Mouse (Mus musculus) intestine, postnatal 0 days (tissue): ENCODE results near the gene Ubtd2. TPM values are rescaled to one million over a fixed set of nuclear protein-coding genes. Genes with fewer than 3 reads are reported as not detected.
A peak's percentile ranks its signal among the peaks of the same experiment; 100 is the strongest.

Source experiments
- ATAC-seq: fragments of 200-750 bp; cut with Nextera tagmentation; 2 replicates; pipeline ENCODE4 v1.8.0; 2017; ENCODE audit warnings: mild to moderate bottlenecking, moderate TSS enrichment, moderate library complexity
- H3K27ac ChIP-seq: fragments of 300-500 bp; sonication (generic); 2 replicates; pipeline ENCODE4 v1.5.1; 2014; ENCODE audit warnings: mild to moderate bottlenecking, low read depth, low read length, moderate library complexity
- H3K27me3 ChIP-seq: fragments of 300-500 bp; sonication (generic); replicated peaks from 2 replicates; pipeline ENCODE4 v1.6.1; 2014; ENCODE audit warnings: low read length, mixed read lengths; ENCODE audit not compliant: control insufficient read depth, insufficient read depth
- H3K36me3 ChIP-seq: fragments of 300-500 bp; sonication (generic); 2 replicates; pipeline ENCODE4 v1.6.1; 2014; ENCODE audit warnings: mild to moderate bottlenecking, moderate library complexity; ENCODE audit not compliant: control insufficient read depth, insufficient read depth
- H3K4me1 ChIP-seq: fragments of 300-500 bp; sonication (generic); replicated peaks from 2 replicates; pipeline ENCODE4 v1.6.1; 2014; ENCODE audit warnings: antibody characterized with exemption, low read length, mixed read lengths; ENCODE audit not compliant: control insufficient read depth, insufficient read depth
- H3K4me2 ChIP-seq: fragments of 300-500 bp; sonication (generic); replicated peaks from 2 replicates; pipeline ENCODE4 v1.6.1; 2014; ENCODE audit warnings: low read depth, mild to moderate bottlenecking, moderate library complexity
- H3K4me3 ChIP-seq: fragments of 300-500 bp; sonication (generic); 2 replicates; pipeline ENCODE4 v1.5.1; 2014; ENCODE audit warnings: low read depth, low read length
- H3K9ac ChIP-seq: fragments of 300-500 bp; sonication (generic); 2 replicates; pipeline ENCODE4 v1.6.1; 2014; ENCODE audit warnings: mild to moderate bottlenecking, low read depth, low read length
- H3K9me3 ChIP-seq: fragments of 300-500 bp; sonication (generic); 2 replicates; pipeline ENCODE4 v1.6.1; 2016; ENCODE audit warnings: mixed run types; ENCODE audit not compliant: control insufficient read depth
- CTCF ChIP-seq: sonication (generic); IDR thresholded peaks from 2 replicates; pipeline ENCODE4 v1.5.1; 2016; ENCODE audit warnings: low read depth, mild to moderate bottlenecking, control low read depth, antibody characterized with exemption, moderate library complexity
- WGBS: fragments of 180-500 bp; shearing (Covaris S2); extraction: QIAGEN DNeasy Blood & Tissue Kit; methylation state at CpG from one replicate; pipeline ENCODE4 v1.1.7; 2014; 5-methylcytosine and 5-hydroxymethylcytosine counted together
- polyA plus RNA-seq: library from polyadenylated mRNA; unstranded; fragments of >200 nt; fragmentation: Nextera tagmentation; extraction: Ambion mirVana; gene quantifications from 2 replicates; pipeline ENCODE4 v1.2.1, GENCODE M21; 2015

The Ubtd2 gene
- polyA plus RNA-seq, 1 experiment from 2014 or later: 7.9 TPM

GRCm38 (mm10) chr11:32565088-32565487, 109.9 kb downstream of the Ubtd2 start:
- Histone ChIP-seq H3K9me3 (no peaks in the 10 kb centered on the region), H3K4me2 (no peak overlapping the region), H3K4me1 (peaks cover 13% of the 10 kb centered on the region; the same call in 1 of the 2 replicates), H3K36me3 (no peaks in the 10 kb centered on the region), H3K9ac (no peak overlapping the region), H3K4me3 (no peak overlapping the region), H3K27me3 (no peaks in the 10 kb centered on the region), H3K27ac (peak overlapping the region; percentile 30; the same call in 1 of the 2 replicates)
- 35% methylated on average over 8 of the region's 8 CpGs for WGBS
- TF ChIP-seq CTCF: no peak; the same call in 1 of the 2 replicates
- no peak for ATAC-seq

DNA sequence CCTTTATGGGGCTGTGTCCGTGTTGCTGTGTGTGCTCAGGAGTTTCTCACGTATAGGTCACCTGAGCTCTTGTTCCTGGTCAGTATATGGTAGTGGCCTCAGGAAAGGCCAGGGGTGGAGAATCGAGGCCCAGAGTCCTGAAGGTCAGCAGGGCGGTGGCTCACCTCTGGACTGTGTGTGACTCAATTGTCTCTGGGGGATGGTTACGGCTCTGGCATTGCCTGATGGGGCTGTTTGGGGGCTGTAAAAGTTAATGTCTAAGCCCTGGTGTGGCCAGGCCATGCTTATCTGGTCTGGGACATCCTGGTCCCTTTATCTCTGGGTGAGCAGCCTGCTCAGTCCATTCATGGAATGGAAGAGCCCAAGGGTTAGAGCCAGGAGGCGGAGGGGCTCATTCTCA, 111.0 kb downstream of the Ubtd2 start:
- Histone ChIP-seq H3K4me3 (no peak overlapping the region), H3K9me3 (no peaks in the 10 kb centered on the region), H3K36me3 (no peaks in the 10 kb centered on the region), H3K27ac (0 out of 2 replicates have a peak overlapping the region, but pooled peaks have one; percentile 7), H3K4me1 (peaks cover 13% of the 10 kb centered on the region; the same call in 1 of the 2 replicates), H3K27me3 (no peaks in the 10 kb centered on the region), H3K4me2 (no peak overlapping the region), H3K9ac (no peak overlapping the region)
- WGBS: 48% methylated on average over 6 of the region's 6 CpGs
- TF ChIP-seq CTCF: no peak
- peak; percentile 63 for ATAC-seq

Other genes with a start within 250 kb of the Ubtd2 start
- 27.0 and 28.0 TPM in 2 replicates for gene Snrnp25, start 250.0 kb upstream of the Ubtd2 start, polyA plus RNA-seq
- 20.7 and 26.1 TPM in 2 replicates for gene Rhbdf1, start 233.1 kb upstream of the Ubtd2 start, polyA plus RNA-seq
- 19.2 and 20.9 TPM in 2 replicates for gene Mpg, start 228.9 kb upstream of the Ubtd2 start, polyA plus RNA-seq
- gene Nprl3, start 187.7 kb upstream of the Ubtd2 start, polyA plus RNA-seq: 19.8 and 20.7 TPM in 2 replicates
- gene Hba-x, start 179.0 kb upstream of the Ubtd2 start, polyA plus RNA-seq: 0.23 TPM in 1 of 2 replicates, not detected in the other
- gene Hba-a1, start 171.9 kb upstream of the Ubtd2 start, polyA plus RNA-seq: 405 and 624 TPM in 2 replicates
- gene Hbq1b, start 168.4 kb upstream of the Ubtd2 start, polyA plus RNA-seq: not detected in 2 replicates
- gene Hba-a2, start 158.9 kb upstream of the Ubtd2 start, polyA plus RNA-seq: 860 and 1,295 TPM in 2 replicates
- 0.21 TPM in 1 of 2 replicates, not detected in the other for gene Hbq1a, start 155.3 kb upstream of the Ubtd2 start, polyA plus RNA-seq
- gene Sh3pxd2b, start 107.5 kb upstream of the Ubtd2 start, polyA plus RNA-seq: 3.2 TPM in 2 replicates
- gene Efcab9, start 76.7 kb downstream of the Ubtd2 start, polyA plus RNA-seq: 0.21 and 0.58 TPM in 2 replicates
- 2.6 and 2.7 TPM in 2 replicates for gene Stk10, start 77.9 kb downstream of the Ubtd2 start, polyA plus RNA-seq
- gene Fbxw11, start 187.4 kb downstream of the Ubtd2 start, polyA plus RNA-seq: 33.8 and 34.0 TPM in 2 replicates